Mouse (Mus musculus) left cerebral cortex, adult 2 months (tissue): ENCODE data around the gene Ubiad1. TPM values are rescaled to one million over a fixed set of nuclear protein-coding genes. Genes with fewer than 3 reads are reported as not detected.
A peak's percentile ranks its signal among the peaks of the same experiment; 100 is the strongest.

Experiments
- DNase-seq, 2 experiments: peaks; one replicate each; pipeline ENCODE4 v3.0.0; 2021 to 2022; ENCODE audit warnings: low spot score in 2 of 2, mixed read lengths in 1 of 2; ENCODE audit errors: extremely low spot score in 1 of 2
- H3K27ac ChIP-seq: fragments of 200-600 bp; 2 replicates; pipeline ENCODE4 v1.8.1; 2022
- H3K4me3 ChIP-seq: fragments of 200-600 bp; 2 replicates; pipeline ENCODE4 v1.8.1; 2022
- CTCF ChIP-seq: fragments of 200-600 bp; IDR thresholded peaks from 2 replicates; pipeline ENCODE4 v1.8.1; 2022; ENCODE audit warnings: antibody characterized with exemption, mild to moderate bottlenecking, moderate library complexity
- intact Hi-C: fragments of 180-260 bp; cut with DNase I; formaldehyde crosslinking; loops from one replicate; pipeline ENCODE4 v1.15.1; 2025
- total RNA-seq, 2 experiments: library from RNA; stranded (reverse); gene quantifications; 2 replicates each; pipeline ENCODE4 v1.2.3; 2021

Gene Ubiad1
- total RNA-seq, 2 experiments from 2014 or later = 9.3 to 9.4 TPM

- intact Hi-C loops = loop anchor here (5.0 kb wide), 1 partner anchor 97 kb away; no protein-coding TSS in a partner anchor
- no peak overlapping the region for H3K4me3 ChIP-seq
- no peak for TF ChIP-seq CTCF
- H3K27ac ChIP-seq = no peak overlapping the region
- DNase-seq = no peak
Measured at GRCm38 (mm10) chr4:148429121-148429520, 15.4 kb downstream of the Ubiad1 start.

- Histone ChIP-seq H3K4me3 (no peak overlapping the region), H3K27ac (no peak overlapping the region)
- intact Hi-C loops = loop anchor here (5.0 kb wide), 1 partner anchor 96 kb away; no protein-coding TSS in a partner anchor
- TF ChIP-seq CTCF = no peak
- no peak for DNase-seq
Measured at GRCm38 (mm10) chr4:148428544-148428943, 16.0 kb downstream of the Ubiad1 start.

- TF ChIP-seq CTCF = peak; percentile 13
- Histone ChIP-seq H3K27ac (no peak overlapping the region), H3K4me3 (no peak overlapping the region)
- intact Hi-C loops = loop anchor here (5.0 kb wide), 1 partner anchor 95 kb away; no protein-coding TSS in a partner anchor
- no peak for DNase-seq
Measured at GRCm38 (mm10) chr4:148426950-148427850, 17.4 kb downstream of the Ubiad1 start.

- TF ChIP-seq CTCF = no peak
- no peak for DNase-seq
- Histone ChIP-seq H3K27ac (no peak overlapping the region), H3K4me3 (no peak overlapping the region)
- intact Hi-C loops = no loop called here
Measured at GRCm38 (mm10) chr4:148417559-148417958, 27.0 kb downstream of the Ubiad1 start.

GRCm38 (mm10) chr4:148417074-148417526 is 27.5 kb downstream of the Ubiad1 start:
- H3K27ac ChIP-seq = no peak overlapping the region
- DNase-seq = no peak
- intact Hi-C loops = no loop called here
- no peak for TF ChIP-seq CTCF
- H3K4me3 ChIP-seq = no peak overlapping the region

GRCm38 (mm10) chr4:148415575-148415974 is 29.0 kb downstream of the Ubiad1 start:
- DNase-seq = no peak
- intact Hi-C loops = no loop called here
- no peak for TF ChIP-seq CTCF
- Histone ChIP-seq H3K27ac (no peak overlapping the region), H3K4me3 (no peak overlapping the region)

- intact Hi-C loops = no loop called here
Measured at GRCm38 (mm10) chr4:148408256-148408975, 36.2 kb downstream of the Ubiad1 start.

GRCm38 (mm10) chr4:148405255-148405788 is 39.2 kb downstream of the Ubiad1 start:
- no peak for TF ChIP-seq CTCF
- H3K4me3 ChIP-seq = no peak overlapping the region
- intact Hi-C loops = no loop called here
- H3K27ac ChIP-seq = no peak overlapping the region
- DNase-seq = no peak

More at GRCm38 (mm10) chr4:148408256-148408975, 36.2 kb downstream of the Ubiad1 start:
- TF ChIP-seq CTCF = no peak
- Histone ChIP-seq H3K4me3 (no peak overlapping the region), H3K27ac (no peak overlapping the region)
- DNase-seq = no peak

GRCm38 (mm10) chr4:148404748-148405147 is 39.8 kb downstream of the Ubiad1 start:
- Histone ChIP-seq H3K27ac (no peak overlapping the region), H3K4me3 (no peak overlapping the region)
- no peak for TF ChIP-seq CTCF
- DNase-seq = no peak
- intact Hi-C loops = no loop called here

GRCm38 (mm10) chr4:148403402-148403801 is 41.2 kb downstream of the Ubiad1 start:
- intact Hi-C loops = no loop called here
- Histone ChIP-seq H3K27ac (no peak overlapping the region), H3K4me3 (no peak overlapping the region)
- DNase-seq = no peak
- no peak for TF ChIP-seq CTCF

GRCm38 (mm10) chr4:148399437-148400094 is 45.0 kb downstream of the Ubiad1 start:
- no peak overlapping the region for H3K27ac ChIP-seq
- no peak; the same call in 1 of the 2 replicates for TF ChIP-seq CTCF
- intact Hi-C loops = no loop called here
- no peak for DNase-seq
- no peak overlapping the region for H3K4me3 ChIP-seq
